Mouse (Mus musculus): ENCODE results near the gene Olfr362. TPM values are rescaled to one million over a fixed set of nuclear protein-coding genes. Genes with fewer than 3 reads are reported as not detected.
"Not testable (repeated sequence)": the region's sequence is repeated elsewhere in the genome, so short reads cannot be mapped to it uniquely, and the experiment has no call there.

Gene Olfr362
- polyA plus RNA-seq (2015; fragmentation: Nextera tagmentation; extraction: Ambion mirVana) = not detected in 2 replicates

DNA sequence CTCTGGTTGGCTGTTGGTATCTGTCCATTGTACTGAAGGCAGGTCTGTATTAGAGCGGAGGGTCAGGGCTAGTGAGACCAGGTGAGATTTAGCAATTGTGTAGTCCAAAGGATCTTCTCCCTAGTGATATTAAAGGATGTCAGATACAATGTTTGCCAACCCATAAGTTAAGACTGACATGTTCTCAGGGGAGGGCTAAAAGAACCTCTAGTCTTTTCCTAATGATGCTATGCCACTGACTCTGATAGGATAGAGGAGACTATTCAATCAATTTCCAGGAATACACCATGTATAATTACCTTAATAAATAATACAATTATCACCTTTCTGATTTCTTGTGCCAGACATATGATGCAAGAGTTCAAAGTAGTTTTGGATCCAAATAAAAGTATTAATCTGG is at the start of gene Olfr362:
TSS of gene Olfr362 (minus strand) at position 101 of the 400 bp plus-strand sequence.
- Histone ChIP-seq H3K9me3 (replicated peaks; ENCODE audit: control insufficient read depth, low read length) (no peaks in the 10 kb centered on the region; the same call in 1 of the 2 replicates), H3K9ac (ENCODE audit: low read length) (no peak within 1 kb of the TSS), H3K36me3 (ENCODE audit: control insufficient read depth, insufficient read depth) (no peaks in the 10 kb centered on the region), H3K4me1 (ENCODE audit: control insufficient read depth, insufficient read depth, low read length) (no peaks in the 10 kb centered on the region), H3K27me3 (ENCODE audit: control insufficient read depth, insufficient read depth, low read length) (no peaks in the 10 kb centered on the region), H3K4me2 (ENCODE audit: low read depth, low read length) (no peak within 1 kb of the TSS), H3K4me3 (ENCODE audit: low read length) (no peak within 1 kb of the TSS), H3K27ac (ENCODE audit: low read length) (no peak within 1 kb of the TSS)
- ATAC-seq (replicated peaks; ENCODE audit: extremely low read depth, insufficient read depth, low FRiP score) = no peak
- WGBS = 81% methylated on average over 1 of the region's 1 CpGs

DNA sequence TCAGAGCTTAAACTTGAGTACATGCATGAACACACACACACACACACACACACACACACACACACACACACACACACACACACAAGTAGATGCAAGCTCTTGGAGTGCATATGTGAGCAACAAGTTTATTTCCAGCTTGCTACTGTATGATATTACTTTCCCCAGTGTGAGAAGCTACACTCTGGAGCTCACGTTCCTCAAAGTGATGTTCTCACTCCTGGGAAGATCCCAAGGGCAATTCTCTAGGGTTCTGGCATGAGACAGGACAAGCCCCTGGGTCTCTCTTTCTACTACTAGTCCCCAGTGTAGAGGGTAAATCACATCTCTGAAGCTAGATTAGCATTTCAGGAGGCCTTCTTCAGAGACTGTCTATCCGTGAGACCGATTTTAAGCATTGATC is 21.3 kb upstream of the Olfr362 start, which contains the start of gene Olfr364-ps1:
TSS of gene Olfr364-ps1 (plus strand) at position 301 of the 400 bp plus-strand sequence.
- 68% methylated on average over 3 of the region's 3 CpGs for WGBS

GRCm38 (mm10) chr2:37089190-37089589 is 28.5 kb downstream of the Olfr362 start, which contains the start of gene Olfr361:
TSS of gene Olfr361 (minus strand) at chr2:37089290.
- H3K9me3 ChIP-seq (replicated peaks; ENCODE audit: control insufficient read depth, low read length); H3K4me3 ChIP-seq (ENCODE audit: low read length); ATAC-seq (replicated peaks; ENCODE audit: extremely low read depth, insufficient read depth, low FRiP score); H3K9ac ChIP-seq (ENCODE audit: low read length); H3K4me2 ChIP-seq (ENCODE audit: low read depth, low read length); H3K4me1 ChIP-seq (ENCODE audit: control insufficient read depth, insufficient read depth, low read length); H3K36me3 ChIP-seq (ENCODE audit: control insufficient read depth, insufficient read depth); H3K27me3 ChIP-seq (ENCODE audit: control insufficient read depth, insufficient read depth, low read length); H3K27ac ChIP-seq (ENCODE audit: low read length): not testable (repeated sequence)
- no CpG with 5 or more reads among the region's 1 CpGs for WGBS

More for the DNA sequence above, 21.3 kb upstream of the Olfr362 start, which contains the start of gene Olfr364-ps1:
- Histone ChIP-seq H3K27me3 (ENCODE audit: control insufficient read depth, insufficient read depth, low read length) (no peaks in the 10 kb centered on the region), H3K9me3 (replicated peaks; ENCODE audit: control insufficient read depth, low read length) (no peaks in the 10 kb centered on the region; the same call in 1 of the 2 replicates), H3K4me2 (ENCODE audit: low read depth, low read length) (no peak within 1 kb of the TSS), H3K4me3 (ENCODE audit: low read length) (no peak within 1 kb of the TSS), H3K27ac (ENCODE audit: low read length) (no peak within 1 kb of the TSS), H3K4me1 (ENCODE audit: control insufficient read depth, insufficient read depth, low read length) (no peaks in the 10 kb centered on the region), H3K9ac (ENCODE audit: low read length) (no peak within 1 kb of the TSS), H3K36me3 (ENCODE audit: control insufficient read depth, insufficient read depth) (no peaks in the 10 kb centered on the region)
- ATAC-seq (replicated peaks; ENCODE audit: extremely low read depth, insufficient read depth, low FRiP score) = no peak

GRCm38 (mm10) chr2:37065446-37065845 is 52.3 kb downstream of the Olfr362 start, which contains the start of gene Olfr360:
TSS of gene Olfr360 (plus strand) at chr2:37065746.
- Histone ChIP-seq H3K9me3 (replicated peaks; ENCODE audit: control insufficient read depth, low read length) (no peaks in the 10 kb centered on the region), H3K27ac (ENCODE audit: low read length) (no peak within 1 kb of the TSS), H3K27me3 (ENCODE audit: control insufficient read depth, insufficient read depth, low read length) (no peaks in the 10 kb centered on the region), H3K9ac (ENCODE audit: low read length) (no peak within 1 kb of the TSS), H3K4me2 (ENCODE audit: low read depth, low read length) (no peak within 1 kb of the TSS), H3K4me3 (ENCODE audit: low read length) (no peak within 1 kb of the TSS), H3K36me3 (ENCODE audit: control insufficient read depth, insufficient read depth) (no peaks in the 10 kb centered on the region), H3K4me1 (ENCODE audit: control insufficient read depth, insufficient read depth, low read length) (no peaks in the 10 kb centered on the region)
- no peak for ATAC-seq (replicated peaks; ENCODE audit: extremely low read depth, insufficient read depth, low FRiP score)

Other genes with a start within 250 kb of the Olfr362 start
- gene Olfr352, start 249.4 kb downstream of the Olfr362 start, polyA plus RNA-seq (2015; fragmentation: Nextera tagmentation; extraction: Ambion mirVana) = not detected in 2 replicates
- gene Olfr353, start 225.0 kb downstream of the Olfr362 start, polyA plus RNA-seq (2015; fragmentation: Nextera tagmentation; extraction: Ambion mirVana) = not detected in 2 replicates
- gene Olfr354, start 212.2 kb downstream of the Olfr362 start, polyA plus RNA-seq (2015; fragmentation: Nextera tagmentation; extraction: Ambion mirVana) = not detected in 2 replicates
- not detected in 2 replicates for gene Olfr355, start 189.0 kb downstream of the Olfr362 start, polyA plus RNA-seq (2015; fragmentation: Nextera tagmentation; extraction: Ambion mirVana)
- gene Olfr356, start 180.8 kb downstream of the Olfr362 start, polyA plus RNA-seq (2015; fragmentation: Nextera tagmentation; extraction: Ambion mirVana) = not detected in 2 replicates
- gene Olfr357, start 124.1 kb downstream of the Olfr362 start, polyA plus RNA-seq (2015; fragmentation: Nextera tagmentation; extraction: Ambion mirVana) = not detected in 2 replicates
- gene Olfr358, start 108.6 kb downstream of the Olfr362 start, polyA plus RNA-seq (2015; fragmentation: Nextera tagmentation; extraction: Ambion mirVana) = not detected in 2 replicates
- gene Olfr360, start 52.2 kb downstream of the Olfr362 start, polyA plus RNA-seq (2015; fragmentation: Nextera tagmentation; extraction: Ambion mirVana) = not detected in 2 replicates
- not detected in 2 replicates for gene Olfr361, start 28.6 kb downstream of the Olfr362 start, polyA plus RNA-seq (2015; fragmentation: Nextera tagmentation; extraction: Ambion mirVana)
- not detected in 2 replicates for gene Olfr364-ps1, start 21.4 kb upstream of the Olfr362 start, polyA plus RNA-seq (2015; fragmentation: Nextera tagmentation; extraction: Ambion mirVana)
- not detected in 2 replicates for gene Olfr365, start 70.3 kb upstream of the Olfr362 start, polyA plus RNA-seq (2015; fragmentation: Nextera tagmentation; extraction: Ambion mirVana)
- gene Olfr366, start 93.7 kb upstream of the Olfr362 start, polyA plus RNA-seq (2015; fragmentation: Nextera tagmentation; extraction: Ambion mirVana) = not detected in 2 replicates
- gene Olfr368, start 208.6 kb upstream of the Olfr362 start, polyA plus RNA-seq (2015; fragmentation: Nextera tagmentation; extraction: Ambion mirVana) = not detected in 2 replicates
- 32.0 and 36.2 TPM in 2 replicates for gene Pdcl, start 241.4 kb upstream of the Olfr362 start, polyA plus RNA-seq (2015; fragmentation: Nextera tagmentation; extraction: Ambion mirVana)

Measured in heart, embryonic 16.5 days (tissue).